Mouse (Mus musculus) C2C12 (cell line): ENCODE measurements around the gene Olfr1510.

Source experiments
- CTCF ChIP-seq: IDR thresholded peaks from one replicate; pipeline ENCODE4 v1.5.1; 2011; ENCODE audit not compliant: control insufficient read depth, insufficient read depth, insufficient read length
- MAX ChIP-seq: IDR thresholded peaks from one replicate; pipeline ENCODE4 v1.6.1; 2011; ENCODE audit warnings: mild to moderate bottlenecking, control low read depth
- MYOD1 ChIP-seq: IDR thresholded peaks from one replicate; pipeline ENCODE4 v1.6.1; 2011; ENCODE audit warnings: low read depth; ENCODE audit not compliant: control insufficient read depth, insufficient read length

GRCm38 (mm10) chr14:52414273-52414672, at the start of gene Olfr1510:
- TF ChIP-seq CTCF (no peak), MYOD1 (no peak), MAX (no peak)
